Mouse (Mus musculus): ENCODE results near the gene Slc35b2. TPM values are rescaled to one million over a fixed set of nuclear protein-coding genes. Genes with fewer than 3 reads are reported as not detected.

Slc35b2 gene
- polyA plus RNA-seq, 1 experiment from 2014 or later, result 79.5 TPM

GRCm38 (mm10) chr17:45590410-45590809 is 26.7 kb downstream of the Slc35b2 start:
- H3K4me3 ChIP-seq (ENCODE audit: low read depth, low read length), result no peak overlapping the region
- H3K4me2 ChIP-seq (replicated peaks; ENCODE audit: low read depth), result no peak overlapping the region
- no peak for ATAC-seq
- H3K9ac ChIP-seq (ENCODE audit: low read depth, low read length), result no peak overlapping the region
- WGBS, result 77% methylated on average over 6 of the region's 6 CpGs
- peaks cover 29% of the 10 kb centered on the region; the same call in 1 of the 2 replicates for H3K36me3 ChIP-seq (ENCODE audit: control insufficient read depth, insufficient read depth)
- no peaks in the 10 kb centered on the region for H3K27me3 ChIP-seq (replicated peaks; ENCODE audit: control insufficient read depth, insufficient read depth, low read length)
- no peak overlapping the region for H3K27ac ChIP-seq (ENCODE audit: low read depth, low read length)
- no peak for TF ChIP-seq CTCF (IDR thresholded peaks at IDR 0.05; ENCODE audit: low read depth)
- no peaks in the 10 kb centered on the region for H3K9me3 ChIP-seq (ENCODE audit: control insufficient read depth)
- H3K4me1 ChIP-seq (replicated peaks; ENCODE audit: control insufficient read depth, insufficient read depth, low read length), result peaks cover 15% of the 10 kb centered on the region

GRCm38 (mm10) chr17:45591701-45592605 is 28.3 kb downstream of the Slc35b2 start:
- H3K4me3 ChIP-seq (ENCODE audit: low read depth, low read length), result no peak overlapping the region
- no peak overlapping the region for H3K27ac ChIP-seq (ENCODE audit: low read depth, low read length)
- H3K4me2 ChIP-seq (replicated peaks; ENCODE audit: low read depth), result peak overlapping the region; percentile 24
- H3K9me3 ChIP-seq (ENCODE audit: control insufficient read depth), result no peaks in the 10 kb centered on the region
- WGBS, result 53% methylated on average over 16 of the region's 16 CpGs
- H3K36me3 ChIP-seq (ENCODE audit: control insufficient read depth, insufficient read depth), result peaks cover 26% of the 10 kb centered on the region; the same call in 1 of the 2 replicates
- no peak for TF ChIP-seq CTCF (IDR thresholded peaks at IDR 0.05; ENCODE audit: low read depth)
- peaks cover 15% of the 10 kb centered on the region for H3K4me1 ChIP-seq (replicated peaks; ENCODE audit: control insufficient read depth, insufficient read depth, low read length)
- no peak for ATAC-seq
- no peak overlapping the region for H3K9ac ChIP-seq (ENCODE audit: low read depth, low read length)
- H3K27me3 ChIP-seq (replicated peaks; ENCODE audit: control insufficient read depth, insufficient read depth, low read length), result no peaks in the 10 kb centered on the region

GRCm38 (mm10) chr17:45592606-45593431 is 29.1 kb downstream of the Slc35b2 start:
- H3K9me3 ChIP-seq (ENCODE audit: control insufficient read depth), result no peaks in the 10 kb centered on the region
- ATAC-seq, result no peak
- no peaks in the 10 kb centered on the region for H3K27me3 ChIP-seq (replicated peaks; ENCODE audit: control insufficient read depth, insufficient read depth, low read length)
- no peak overlapping the region for H3K9ac ChIP-seq (ENCODE audit: low read depth, low read length)
- 60% methylated on average over 8 of the region's 8 CpGs for WGBS
- TF ChIP-seq CTCF (IDR thresholded peaks at IDR 0.05; ENCODE audit: low read depth), result no peak
- H3K4me1 ChIP-seq (replicated peaks; ENCODE audit: control insufficient read depth, insufficient read depth, low read length), result peaks cover 15% of the 10 kb centered on the region
- H3K4me2 ChIP-seq (replicated peaks; ENCODE audit: low read depth), result peak overlapping the region; percentile 24
- no peak overlapping the region for H3K4me3 ChIP-seq (ENCODE audit: low read depth, low read length)
- 0 out of 2 replicates have a peak overlapping the region, but pooled peaks have one; percentile 15 for H3K27ac ChIP-seq (ENCODE audit: low read depth, low read length)
- H3K36me3 ChIP-seq (ENCODE audit: control insufficient read depth, insufficient read depth), result peaks cover 21% of the 10 kb centered on the region; the same call in 1 of the 2 replicates

- Histone ChIP-seq H3K27ac (ENCODE audit: low read depth, low read length) (no peak overlapping the region), H3K27me3 (replicated peaks; ENCODE audit: control insufficient read depth, insufficient read depth, low read length) (no peaks in the 10 kb centered on the region), H3K4me1 (replicated peaks; ENCODE audit: control insufficient read depth, insufficient read depth, low read length) (peaks cover 15% of the 10 kb centered on the region), H3K36me3 (ENCODE audit: control insufficient read depth, insufficient read depth) (peaks cover 17% of the 10 kb centered on the region; the same call in 1 of the 2 replicates), H3K4me2 (replicated peaks; ENCODE audit: low read depth) (peak overlapping the region; percentile 13; the same call in 1 of the 2 replicates), H3K4me3 (ENCODE audit: low read depth, low read length) (no peak overlapping the region), H3K9me3 (ENCODE audit: control insufficient read depth) (no peaks in the 10 kb centered on the region), H3K9ac (ENCODE audit: low read depth, low read length) (no peak overlapping the region)
- no peak for ATAC-seq
- TF ChIP-seq CTCF (IDR thresholded peaks at IDR 0.05; ENCODE audit: low read depth), result peak; percentile 50
- WGBS, result 42% methylated on average over 8 of the region's 8 CpGs
Measured at GRCm38 (mm10) chr17:45593479-45593878, 29.8 kb downstream of the Slc35b2 start.

GRCm38 (mm10) chr17:45594195-45594594 is 30.5 kb downstream of the Slc35b2 start:
- ATAC-seq, result no peak
- peaks cover 15% of the 10 kb centered on the region for H3K4me1 ChIP-seq (replicated peaks; ENCODE audit: control insufficient read depth, insufficient read depth, low read length)
- no peak overlapping the region for H3K27ac ChIP-seq (ENCODE audit: low read depth, low read length)
- no peak for TF ChIP-seq CTCF (IDR thresholded peaks at IDR 0.05; ENCODE audit: low read depth)
- no peaks in the 10 kb centered on the region for H3K9me3 ChIP-seq (ENCODE audit: control insufficient read depth)
- no peak overlapping the region for H3K9ac ChIP-seq (ENCODE audit: low read depth, low read length)
- peak overlapping the region; percentile 53 for H3K4me3 ChIP-seq (ENCODE audit: low read depth, low read length)
- H3K27me3 ChIP-seq (replicated peaks; ENCODE audit: control insufficient read depth, insufficient read depth, low read length), result no peaks in the 10 kb centered on the region
- peak overlapping the region; percentile 92 for H3K4me2 ChIP-seq (replicated peaks; ENCODE audit: low read depth)
- H3K36me3 ChIP-seq (ENCODE audit: control insufficient read depth, insufficient read depth), result peaks cover 11% of the 10 kb centered on the region; the same call in 1 of the 2 replicates
- 57% methylated on average over 8 of the region's 8 CpGs for WGBS

All from intestine, postnatal 0 days (tissue).